Mouse (Mus musculus) forebrain, embryonic 16.5 days (tissue): ENCODE results near the gene Ppia. TPM values are rescaled to one million over a fixed set of nuclear protein-coding genes. Genes with fewer than 3 reads are reported as not detected.
"Not testable (repeated sequence)": the region's sequence is repeated elsewhere in the genome, so short reads cannot be mapped to it uniquely, and the experiment has no call there.

Source experiments
- ATAC-seq: fragments of 200-750 bp; cut with Nextera tagmentation; 2 replicates; pipeline ENCODE4 v1.8.0; 2017; ENCODE audit warnings: mild to moderate bottlenecking, moderate library complexity
- H3K27ac ChIP-seq: fragments of 300-500 bp; sonication (generic); 2 replicates; pipeline ENCODE4 v1.5.1; 2014; ENCODE audit warnings: low read length, control low read depth
- H3K27me3 ChIP-seq: fragments of 300-500 bp; sonication (generic); replicated peaks from 2 replicates; pipeline ENCODE4 v1.6.1; 2014; ENCODE audit warnings: low read length; ENCODE audit not compliant: control insufficient read depth, insufficient read depth
- H3K36me3 ChIP-seq: fragments of 300-500 bp; sonication (generic); 2 replicates; pipeline ENCODE4 v1.6.1; 2014; ENCODE audit not compliant: control insufficient read depth, insufficient read depth
- H3K4me1 ChIP-seq: fragments of 300-500 bp; sonication (generic); replicated peaks from 2 replicates; pipeline ENCODE4 v1.6.1; 2014; ENCODE audit warnings: low read length; ENCODE audit not compliant: control insufficient read depth, insufficient read depth
- H3K4me2 ChIP-seq: fragments of 300-500 bp; sonication (generic); 2 replicates; pipeline ENCODE4 v1.6.1; 2014; ENCODE audit warnings: mild to moderate bottlenecking, low read length, control low read depth
- H3K4me3 ChIP-seq: fragments of 300-500 bp; sonication (generic); replicated peaks from 2 replicates; pipeline ENCODE4 v1.5.1; 2014; ENCODE audit warnings: mild to moderate bottlenecking, low read length, control low read depth
- H3K9ac ChIP-seq: fragments of 300-500 bp; sonication (generic); replicated peaks from 2 replicates; pipeline ENCODE4 v1.6.1; 2014; ENCODE audit warnings: low read depth, low read length, control low read depth
- H3K9me3 ChIP-seq: fragments of 300-500 bp; sonication (generic); 2 replicates; pipeline ENCODE4 v1.6.1; 2016; ENCODE audit warnings: low read length; ENCODE audit not compliant: control insufficient read depth
- WGBS: fragments of 180-500 bp; shearing (Covaris S2); extraction: QIAGEN DNeasy Blood & Tissue Kit; methylation state at CpG from one replicate; pipeline ENCODE4 v1.1.7; 2014; 5-methylcytosine and 5-hydroxymethylcytosine counted together
- polyA plus RNA-seq: library from polyadenylated mRNA; unstranded; fragments of >200 nt; fragmentation: Nextera tagmentation; extraction: Ambion mirVana; gene quantifications from 2 replicates; pipeline ENCODE4 v1.2.1, GENCODE M21; 2015

Gene Ppia
- polyA plus RNA-seq, 1 experiment from 2014 or later, result 3,622 TPM

- no peak for ATAC-seq
- H3K27me3 ChIP-seq, result no peaks in the 10 kb centered on the region
- 3% methylated on average over 5 of the region's 5 CpGs for WGBS
Observed at GRCm38 (mm10) chr11:6411684-6412083, 3.6 kb upstream of the Ppia start.

GRCm38 (mm10) chr11:6413264-6413663 is 2.0 kb upstream of the Ppia start:
- Histone ChIP-seq H3K36me3 (no peaks in the 10 kb centered on the region; the same call in 1 of the 2 replicates), H3K4me2 (no peak overlapping the region)

More at GRCm38 (mm10) chr11:6411684-6412083, 3.6 kb upstream of the Ppia start:
- Histone ChIP-seq H3K36me3 (no peaks in the 10 kb centered on the region), H3K4me1 (no peaks in the 10 kb centered on the region), H3K27ac (no peak overlapping the region), H3K9ac (no peak overlapping the region), H3K4me2 (no peak overlapping the region), H3K4me3 (no peak overlapping the region), H3K9me3 (no peaks in the 10 kb centered on the region)

DNA sequence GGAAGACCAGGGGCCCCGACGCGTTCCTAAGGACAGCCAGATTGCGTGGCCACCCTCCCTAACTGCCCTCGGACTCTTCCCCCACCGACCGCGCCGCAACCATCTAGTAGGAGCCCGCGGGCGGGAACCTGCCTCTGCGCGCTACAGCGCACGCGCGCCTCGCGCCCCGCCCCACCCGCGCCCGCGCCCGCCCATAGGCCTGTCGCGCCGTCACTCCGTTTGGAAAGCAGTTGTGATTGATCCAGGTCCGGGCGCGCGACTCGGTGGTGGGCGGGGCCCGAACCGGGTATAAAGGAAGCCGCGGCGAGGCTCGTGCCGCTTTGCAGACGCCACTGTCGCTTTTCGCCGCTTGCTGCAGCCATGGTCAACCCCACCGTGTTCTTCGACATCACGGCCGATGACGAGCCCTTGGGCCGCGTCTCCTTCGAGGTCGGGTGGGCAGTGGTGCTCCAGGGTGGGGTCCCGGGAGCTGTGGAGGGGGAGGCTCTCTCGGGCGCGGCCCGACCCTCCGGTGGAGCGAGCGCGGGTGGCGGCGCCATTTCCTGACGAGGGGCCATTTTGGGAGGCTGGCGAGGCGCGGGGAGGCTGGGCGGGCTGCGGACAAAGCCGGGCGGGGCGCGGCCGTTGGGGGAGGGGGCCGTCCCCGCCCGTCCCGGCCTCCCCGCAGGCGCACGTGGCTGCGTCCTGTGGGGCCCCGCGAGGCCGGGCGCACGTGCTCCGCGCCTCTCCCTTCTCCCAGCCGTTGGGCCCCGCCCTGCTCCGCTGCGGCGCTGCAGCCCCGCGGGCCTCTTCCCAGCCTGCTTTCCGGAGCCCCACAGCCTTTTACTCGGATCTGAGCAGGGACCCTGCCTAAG is 535 bp downstream of the Ppia start:
- under 1% methylated on average over 87 of the region's 102 CpGs for WGBS
- H3K9me3 ChIP-seq, result no peaks in the 10 kb centered on the region

More at GRCm38 (mm10) chr11:6413264-6413663, 2.0 kb upstream of the Ppia start:
- H3K9ac ChIP-seq, result no peak overlapping the region
- 95% methylated on average over 10 of the region's 12 CpGs for WGBS
- H3K9me3 ChIP-seq, result no peaks in the 10 kb centered on the region
- ATAC-seq, result no peak
- H3K4me3 ChIP-seq, result no peak overlapping the region
- H3K4me1 ChIP-seq, result peaks cover 8% of the 10 kb centered on the region
- no peaks in the 10 kb centered on the region for H3K27me3 ChIP-seq
- no peak overlapping the region for H3K27ac ChIP-seq

DNA sequence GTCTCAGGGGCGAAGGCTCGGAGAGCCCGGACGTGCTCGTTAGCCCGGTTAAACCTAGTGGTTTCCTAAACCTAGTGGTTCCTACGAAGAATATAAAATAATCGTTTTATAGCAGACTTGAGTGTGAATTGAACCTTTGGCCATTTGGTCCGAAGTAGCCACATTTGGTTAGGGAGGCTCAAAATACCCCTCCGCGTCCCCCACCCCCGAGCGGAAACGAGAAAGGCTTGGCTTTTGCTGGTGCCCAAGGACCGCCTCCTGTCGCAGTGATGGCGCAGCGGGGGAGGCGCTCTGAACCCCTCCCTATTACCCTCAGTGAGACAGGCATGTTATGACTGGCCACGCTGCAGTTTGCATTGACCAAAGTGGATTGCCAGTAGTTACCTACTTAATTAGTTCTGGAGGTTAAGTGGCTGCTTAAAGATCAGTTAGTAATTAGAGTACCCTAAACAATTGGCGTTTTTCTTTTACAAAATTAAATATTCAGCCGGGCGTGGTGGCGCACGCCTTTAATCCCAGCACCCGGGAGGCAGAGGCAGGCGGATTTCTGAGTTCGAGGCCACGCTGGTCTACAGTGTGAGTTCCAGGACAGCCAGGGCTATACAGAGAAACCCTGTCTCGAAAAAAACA is 1.3 kb downstream of the Ppia start:
- no peaks in the 10 kb centered on the region for H3K9me3 ChIP-seq
- peaks cover 13% of the 10 kb centered on the region for H3K4me1 ChIP-seq
- H3K27me3 ChIP-seq, result no peaks in the 10 kb centered on the region
- peak overlapping the region; percentile 91 for H3K4me3 ChIP-seq
- WGBS, result 1% methylated on average over 30 of the region's 30 CpGs
- H3K27ac ChIP-seq, result peak overlapping the region; percentile 97
- H3K9ac ChIP-seq, result peak overlapping the region; percentile 86
- peaks cover 20% of the 10 kb centered on the region for H3K36me3 ChIP-seq
- peak overlapping the region; percentile 86 for H3K4me2 ChIP-seq
- peak; percentile 62 for ATAC-seq

More for the DNA sequence above, 535 bp downstream of the Ppia start:
- peaks cover 16% of the 10 kb centered on the region for H3K36me3 ChIP-seq
- H3K27me3 ChIP-seq, result no peaks in the 10 kb centered on the region
- peaks cover 13% of the 10 kb centered on the region for H3K4me1 ChIP-seq
- H3K27ac ChIP-seq, result peak overlapping the region; percentile 97
- H3K9ac ChIP-seq, result peak overlapping the region; percentile 86
- ATAC-seq, result peak; percentile 94
- peak overlapping the region; percentile 86 for H3K4me2 ChIP-seq
- H3K4me3 ChIP-seq, result peak overlapping the region; percentile 91

GRCm38 (mm10) chr11:6417069-6417468 is 1.8 kb downstream of the Ppia start:
- peak overlapping the region; percentile 91 for H3K4me3 ChIP-seq
- H3K27ac ChIP-seq, result no peak overlapping the region
- no peak for ATAC-seq
- H3K9me3 ChIP-seq, result no peaks in the 10 kb centered on the region
- 39% methylated on average over 2 of the region's 2 CpGs for WGBS
- H3K4me1 ChIP-seq, result peaks cover 13% of the 10 kb centered on the region
- H3K9ac ChIP-seq, result no peak overlapping the region
- peak overlapping the region; percentile 86 for H3K4me2 ChIP-seq
- H3K27me3 ChIP-seq, result no peaks in the 10 kb centered on the region
- H3K36me3 ChIP-seq, result peaks cover 20% of the 10 kb centered on the region

DNA sequence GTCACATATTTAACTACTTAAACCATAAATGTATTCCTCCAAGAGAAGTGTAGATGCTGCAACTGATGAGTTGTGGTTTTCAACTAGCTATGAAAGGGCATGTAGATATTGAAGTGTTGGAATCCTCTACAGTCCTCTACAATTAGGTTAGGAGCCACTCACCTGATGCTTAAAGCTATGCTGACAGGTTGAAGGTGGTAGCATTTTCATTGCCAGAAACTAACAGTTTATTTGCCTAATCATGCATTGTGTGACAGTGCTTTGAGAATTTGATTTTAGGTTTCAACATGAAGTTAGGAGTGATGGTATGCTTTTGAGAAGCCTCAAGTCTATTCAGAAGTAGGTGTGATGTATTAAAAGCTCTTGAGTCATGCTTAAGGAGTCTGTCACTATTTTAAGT is 2.2 kb downstream of the Ppia start:
- H3K4me1 ChIP-seq, result peaks cover 13% of the 10 kb centered on the region
- H3K4me3 ChIP-seq, result peak overlapping the region; percentile 91
- no peak for ATAC-seq
- no peak overlapping the region for H3K27ac ChIP-seq
- H3K27me3 ChIP-seq, result no peaks in the 10 kb centered on the region
- no peak overlapping the region for H3K9ac ChIP-seq
- peaks cover 20% of the 10 kb centered on the region for H3K36me3 ChIP-seq
- H3K9me3 ChIP-seq, result no peaks in the 10 kb centered on the region
- peak overlapping the region; percentile 86 for H3K4me2 ChIP-seq

DNA sequence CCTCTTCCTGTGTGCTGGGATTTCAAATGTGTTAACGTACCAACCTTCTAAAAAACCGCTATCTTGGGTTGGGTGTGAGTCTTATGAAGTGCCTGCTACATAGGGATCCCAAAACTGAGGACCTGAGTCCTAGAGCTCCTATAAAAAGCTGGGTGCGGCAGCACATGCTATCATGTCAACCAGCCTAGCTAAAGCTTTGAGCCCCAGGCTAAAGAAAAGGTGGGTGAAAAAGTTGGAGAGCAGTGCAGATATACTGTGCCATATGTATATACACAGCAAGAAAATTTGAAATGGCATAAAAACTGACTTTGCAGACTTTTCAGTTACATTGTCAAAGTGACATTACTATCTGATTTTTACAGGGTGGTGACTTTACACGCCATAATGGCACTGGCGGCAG is 3.5 kb downstream of the Ppia start:
- WGBS, result 83% methylated on average over 5 of the region's 5 CpGs
- Histone ChIP-seq H3K4me1 (peaks cover 13% of the 10 kb centered on the region), H3K4me3 (no peak overlapping the region), H3K27ac (no peak overlapping the region), H3K9me3 (no peaks in the 10 kb centered on the region), H3K36me3 (peaks cover 20% of the 10 kb centered on the region), H3K9ac (no peak overlapping the region), H3K27me3 (no peaks in the 10 kb centered on the region), H3K4me2 (no peak overlapping the region)
- ATAC-seq, result no peak

DNA sequence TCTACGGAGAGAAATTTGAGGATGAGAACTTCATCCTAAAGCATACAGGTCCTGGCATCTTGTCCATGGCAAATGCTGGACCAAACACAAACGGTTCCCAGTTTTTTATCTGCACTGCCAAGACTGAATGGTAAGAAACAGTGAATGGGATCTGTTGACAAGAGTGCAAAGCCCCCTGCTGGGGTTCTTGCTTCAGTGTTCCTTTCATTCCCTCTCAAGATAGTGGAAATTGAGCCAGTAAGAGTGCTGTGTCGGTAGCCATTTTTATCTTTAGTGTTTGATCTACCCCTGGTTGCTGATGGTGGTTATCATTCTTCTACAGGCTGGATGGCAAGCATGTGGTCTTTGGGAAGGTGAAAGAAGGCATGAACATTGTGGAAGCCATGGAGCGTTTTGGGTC is 3.9 kb downstream of the Ppia start:
- H3K9ac ChIP-seq, H3K27me3 ChIP-seq, ATAC-seq, H3K4me3 ChIP-seq, H3K4me2 ChIP-seq, H3K9me3 ChIP-seq, H3K27ac ChIP-seq: not testable (repeated sequence)
- H3K36me3 ChIP-seq, result peaks cover 20% of the 10 kb centered on the region
- 35% methylated on average over 3 of the region's 4 CpGs for WGBS
- peaks cover 13% of the 10 kb centered on the region for H3K4me1 ChIP-seq

- H3K9me3 ChIP-seq, result no peaks in the 10 kb centered on the region
- ATAC-seq, result no peak
- no peak overlapping the region for H3K27ac ChIP-seq
- no peak overlapping the region for H3K4me3 ChIP-seq
- no peak overlapping the region for H3K4me2 ChIP-seq
- peaks cover 13% of the 10 kb centered on the region for H3K4me1 ChIP-seq
- H3K36me3 ChIP-seq, result peaks cover 20% of the 10 kb centered on the region
- WGBS, result 32% methylated on average over 1 of the region's 1 CpGs
- H3K9ac ChIP-seq, result no peak overlapping the region
- H3K27me3 ChIP-seq, result no peaks in the 10 kb centered on the region
Observed at GRCm38 (mm10) chr11:6420283-6420703, 5.0 kb downstream of the Ppia start.
